Mouse (Mus musculus): Measurements from ENCODE around the gene Vmn2r66.

DNA sequence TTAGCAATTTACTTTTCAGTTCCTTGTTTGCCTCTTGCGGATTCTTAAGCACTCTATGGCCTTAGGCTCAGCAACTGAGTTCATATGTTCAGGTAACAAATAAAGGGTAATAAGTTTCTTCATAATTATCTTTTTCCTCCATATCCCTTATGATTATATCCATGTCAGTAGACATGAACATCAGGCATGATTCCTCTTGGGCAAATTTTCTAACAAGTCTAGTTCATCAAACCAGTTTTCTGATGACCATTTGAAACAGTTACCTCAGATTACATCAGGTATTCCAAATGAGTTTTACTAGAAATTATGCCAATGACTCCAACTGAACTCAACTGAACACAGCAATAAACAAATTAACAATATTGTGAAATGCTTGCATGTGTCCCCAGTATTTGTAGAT is at the start of gene Vmn2r66:
- TF ChIP-seq CTCF (IDR thresholded peaks at IDR 0.05) = no peak
- no peak for TF ChIP-seq POLR2A (IDR thresholded peaks at IDR 0.05; ENCODE audit: insufficient read depth, low read depth, low read length)
- TF ChIP-seq EP300 (IDR thresholded peaks at IDR 0.05; ENCODE audit: insufficient read depth, low read depth, low read length) = no peak
